In the genomic region with DNA sequence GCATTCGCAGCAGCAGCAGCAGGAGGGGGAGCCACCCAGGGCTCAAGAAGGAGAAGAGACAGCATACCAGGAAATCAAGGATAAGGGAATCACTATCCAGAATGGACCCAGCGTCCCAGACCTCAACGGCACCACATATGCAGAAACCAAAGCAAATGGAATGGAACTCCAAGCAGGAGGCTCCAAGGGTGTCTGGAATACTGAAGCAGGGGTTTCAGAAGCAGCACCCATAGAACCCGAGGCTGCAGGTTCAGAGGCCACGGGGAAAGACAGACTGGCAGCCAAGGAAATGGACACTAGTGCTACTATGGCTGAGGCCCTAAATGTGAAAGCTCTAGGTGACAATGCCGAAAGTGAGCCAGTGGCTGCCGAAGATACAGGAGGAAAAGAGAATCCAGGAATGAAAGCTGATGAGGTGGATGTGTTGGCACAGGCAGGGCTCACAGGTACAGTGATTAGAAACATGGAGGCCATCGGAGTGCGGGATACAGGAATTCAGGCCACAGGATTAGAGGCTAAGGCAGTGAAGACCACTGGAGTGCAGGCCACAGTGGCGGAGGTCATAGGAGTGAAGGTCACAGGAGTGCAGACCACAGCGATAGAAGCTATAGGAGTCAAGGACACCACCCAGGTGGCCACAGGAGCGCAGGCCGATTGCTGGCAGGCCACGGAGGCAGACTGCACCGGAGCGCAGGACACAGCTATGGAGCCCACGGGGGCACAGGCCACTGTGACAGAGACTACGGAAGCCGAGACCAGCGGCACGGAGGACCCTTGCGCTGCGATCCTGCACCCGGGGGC, we compare ENCODE assay signal across 8 mouse cellular contexts. TPM values are rescaled to one million over a fixed set of nuclear protein-coding genes. Genes with fewer than 3 reads are reported as not detected.
DNase-seq lines count a peak whose midpoint lies in the region; ATAC-seq and TF ChIP-seq lines count a peak whose summit lies in the region.

No protein-coding gene starts in this region.

- no peaks in the 10 kb centered on the region for H3K27me3 ChIP-seq in cerebellum, adult 2 months (ENCODE audit: control insufficient read depth, insufficient read depth, low read length)
- no peaks in the 10 kb centered on the region for H3K27me3 ChIP-seq in myocyte (ENCODE audit: control insufficient read depth, insufficient read depth, insufficient read length)

- TF ChIP-seq CTCF in cerebellum, adult 2 months (IDR thresholded peaks at IDR 0.05; ENCODE audit: borderline replicate concordance, insufficient read depth, low read depth, low read length) = no peak

- no peaks in the 10 kb centered on the region for H3K36me3 ChIP-seq in myocyte (ENCODE audit: control insufficient read depth, insufficient read depth)

- peak overlapping the region; percentile 83 for H3K4me3 ChIP-seq in cerebellum, adult 2 months (replicated peaks; ENCODE audit: insufficient read depth, low read depth, low read length)
- peak overlapping the region; percentile 51 for H3K4me3 ChIP-seq in myocyte

- H3K4me2 ChIP-seq in myocyte (ENCODE audit: low read depth) = peak overlapping the region; percentile 96

- peak; percentile 3 for ATAC-seq in inflammation-experienced regulatory T-cells, adult 6 months

- peaks cover 22% of the 10 kb centered on the region for H3K4me1 ChIP-seq in cerebellum, adult 2 months (ENCODE audit: control insufficient read depth, insufficient read depth, low read length)

- no peak for TF ChIP-seq POLR2A in cerebellum, adult 2 months (IDR thresholded peaks at IDR 0.05; ENCODE audit: borderline replicate concordance, insufficient read depth, low read length)
- no peak for TF ChIP-seq POLR2A in myocyte (IDR thresholded peaks at IDR 0.05; ENCODE audit: insufficient read length, low read depth)

- WGBS in cerebellum, adult 2 months = 9% methylated on average over 24 of the region's 24 CpGs

- no peaks in the 10 kb centered on the region for H3K79me2 ChIP-seq in myocyte (ENCODE audit: control insufficient read depth, insufficient read depth)

- DNase-seq in cerebellum, adult 2 months = no peak
- no peak for DNase-seq in cerebellum, adult 18-20 months
- peak; percentile 30 for DNase-seq in right cerebral cortex, postnatal 25 days
- DNase-seq in right cerebral cortex, postnatal 14 days = no peak
- no peak for DNase-seq in layer of hippocampus, adult 9-10 months (ENCODE audit: low spot score)
- no peak for DNase-seq in urinary bladder, postnatal 14 days (ENCODE audit: low spot score)

- H3K27ac ChIP-seq in cerebellum, adult 2 months (ENCODE audit: insufficient read depth, low read length) = peak overlapping the region; percentile 98

- peak overlapping the region; percentile 41 for H3ac ChIP-seq in myocyte (ENCODE audit: control insufficient read depth, insufficient read length)

TF ChIP-seq in myocyte, 11 proteins besides CTCF, POLR2A, EP300 and RAD21:
- TF ChIP-seq MYOG (IDR thresholded peaks at IDR 0.05; ENCODE audit: control insufficient read depth in 1 of 3, insufficient read depth in 1 of 3, insufficient read length in 2 of 3, low read depth in 2 of 3) = no peak
- no peak for TF ChIP-seq REST (IDR thresholded peaks at IDR 0.05; ENCODE audit: insufficient read depth, insufficient read length)
- TF ChIP-seq SRF (IDR thresholded peaks at IDR 0.05; ENCODE audit: control insufficient read depth, insufficient read length, low read depth) = no peak
- no peak for TF ChIP-seq MAX (IDR thresholded peaks at IDR 0.05; ENCODE audit: low read depth)
- no peak for TF ChIP-seq E2F4 (IDR thresholded peaks at IDR 0.05; ENCODE audit: insufficient read depth)
- TF ChIP-seq MYOD1 (IDR thresholded peaks at IDR 0.05; ENCODE audit: control insufficient read depth in 1 of 3, insufficient read length in 2 of 3, low read depth in 2 of 3) = no peak
- TF ChIP-seq USF1 (IDR thresholded peaks at IDR 0.05; ENCODE audit: low read depth) = no peak
- TF ChIP-seq POLR2AphosphoS2 (IDR thresholded peaks at IDR 0.05; ENCODE audit: insufficient read length, low read depth) = no peak
- no peak for TF ChIP-seq TCF12 (IDR thresholded peaks at IDR 0.05; ENCODE audit: insufficient read depth, poor library complexity, severe bottlenecking)
- TF ChIP-seq TCF3 (IDR thresholded peaks at IDR 0.05; ENCODE audit: insufficient read length, low read depth) = no peak

RNA-seq across cellular contexts. Expression of a gene that starts 6.0 kb away (rescaled TPM):
- 3.8 and 4.2 TPM in 2 replicates for polyA plus RNA-seq in cerebellum, adult 2 months (2012; rRNA removed)
- polyA plus RNA-seq in inflammation-experienced regulatory T-cells, adult 6 months (2017; shearing (Covaris generic)) = 1 to 10 TPM; 5.2 to 9.4 (median 9.1) TPM
- polyA plus RNA-seq in myocyte (2012; fragmentation: generic; extraction: Trizol) = 0.59 TPM

RNA-seq across cellular contexts. Expression of a gene that starts 14.5 kb away (rescaled TPM):
- polyA plus RNA-seq in cerebellum, adult 2 months (2012; rRNA removed) = 121 and 130 TPM in 2 replicates
- polyA plus RNA-seq in inflammation-experienced regulatory T-cells, adult 6 months (2017; shearing (Covaris generic)) = 1 to 10 TPM in 1 of 3 experiments, under 1 TPM in 2; 0.72 to 1.3 (median 0.90) TPM
- 11.8 TPM for polyA plus RNA-seq in myocyte (2012; fragmentation: generic; extraction: Trizol)

RNA-seq across cellular contexts. Expression of a gene that starts 15.3 kb away (rescaled TPM):
- polyA plus RNA-seq in cerebellum, adult 2 months (2012; rRNA removed) = 35.4 and 38.5 TPM in 2 replicates
- 10 to 100 TPM; 23.3 to 26.7 (median 24.3) TPM for polyA plus RNA-seq in inflammation-experienced regulatory T-cells, adult 6 months (2017; shearing (Covaris generic))
- polyA plus RNA-seq in myocyte (2012; fragmentation: generic; extraction: Trizol) = 28.0 TPM

RNA-seq across cellular contexts. Expression of a gene that starts 36.8 kb away (rescaled TPM):
- 3.6 and 3.7 TPM in 2 replicates for polyA plus RNA-seq in cerebellum, adult 2 months (2012; rRNA removed)
- polyA plus RNA-seq in inflammation-experienced regulatory T-cells, adult 6 months (2017; shearing (Covaris generic)) = 1 to 10 TPM in 2 of 3 experiments, under 1 TPM in 1; 0.69 to 5.2 (median 4.1) TPM
- polyA plus RNA-seq in myocyte (2012; fragmentation: generic; extraction: Trizol) = 0.78 TPM

RNA-seq across cellular contexts. Expression of a gene that starts 42.0 kb away (rescaled TPM):
- polyA plus RNA-seq in cerebellum, adult 2 months (2012; rRNA removed) = 8.7 and 9.6 TPM in 2 replicates
- polyA plus RNA-seq in inflammation-experienced regulatory T-cells, adult 6 months (2017; shearing (Covaris generic)) = 1 to 10 TPM in 2 of 3 experiments, under 1 TPM in 1; 0.99 to 1.9 (median 1.7) TPM
- 15.3 TPM for polyA plus RNA-seq in myocyte (2012; fragmentation: generic; extraction: Trizol)
